Mouse (Mus musculus): ENCODE data around the gene Spon2. TPM values are rescaled to one million over a fixed set of nuclear protein-coding genes. Genes with fewer than 3 reads are reported as not detected.

Spon2 gene
- 8.9 and 11.2 TPM in 2 replicates for polyA plus RNA-seq (2012; rRNA removed)

DNA sequence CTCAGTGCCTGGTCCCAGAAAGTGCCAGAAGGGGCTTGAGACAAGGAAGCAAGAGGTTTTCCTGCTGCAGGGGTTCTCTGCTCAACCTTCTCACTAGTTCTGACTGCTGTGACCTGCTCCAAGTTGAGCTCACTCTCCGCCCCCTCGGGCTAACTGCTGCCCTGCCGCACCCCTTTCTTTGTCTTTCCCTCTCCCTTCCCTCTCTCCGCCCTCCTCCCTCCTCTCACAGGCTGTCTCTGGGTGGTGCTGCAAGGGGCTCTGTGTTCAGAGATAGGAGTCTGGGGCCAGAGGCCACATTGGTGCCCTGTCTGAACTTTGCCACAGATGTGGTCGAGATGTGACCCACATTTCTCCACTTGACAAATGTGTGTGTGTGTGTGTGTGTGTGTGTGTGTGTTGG is at the start of gene Spon2:
Gene Spon2 (minus strand): TSS at position 375 of the 400 bp plus-strand sequence.
- no peak for TF ChIP-seq POLR2A (IDR thresholded peaks at IDR 0.05; ENCODE audit: low read depth, low read length)
- TF ChIP-seq CTCF (IDR thresholded peaks at IDR 0.05; ENCODE audit: extremely low read depth, insufficient read depth, insufficient read length, insufficient replicate concordance): no peak
- H3K4me1 ChIP-seq (ENCODE audit: control insufficient read depth, insufficient read depth, insufficient read length): peaks cover 2% of the 10 kb centered on the region; the same call in 1 of the 2 replicates
- DNase-seq (ENCODE audit: low read depth in 1 of 2, low spot score in 2 of 2): no peak
- no peak within 1 kb of the TSS for H3K4me3 ChIP-seq (ENCODE audit: extremely low read depth, insufficient read depth, insufficient read length)
- 48% methylated on average over 5 of the region's 5 CpGs for WGBS
- H3K27ac ChIP-seq (ENCODE audit: insufficient read depth, low read length): 0 out of 2 replicates have a peak within 1 kb of the TSS, but pooled peaks have one; percentile 10
- H3K36me3 ChIP-seq (ENCODE audit: control insufficient read depth, insufficient read depth, low read length): no peaks in the 10 kb centered on the region
- H3K27me3 ChIP-seq (ENCODE audit: control insufficient read depth, insufficient read depth, low read length): no peaks in the 10 kb centered on the region

DNA sequence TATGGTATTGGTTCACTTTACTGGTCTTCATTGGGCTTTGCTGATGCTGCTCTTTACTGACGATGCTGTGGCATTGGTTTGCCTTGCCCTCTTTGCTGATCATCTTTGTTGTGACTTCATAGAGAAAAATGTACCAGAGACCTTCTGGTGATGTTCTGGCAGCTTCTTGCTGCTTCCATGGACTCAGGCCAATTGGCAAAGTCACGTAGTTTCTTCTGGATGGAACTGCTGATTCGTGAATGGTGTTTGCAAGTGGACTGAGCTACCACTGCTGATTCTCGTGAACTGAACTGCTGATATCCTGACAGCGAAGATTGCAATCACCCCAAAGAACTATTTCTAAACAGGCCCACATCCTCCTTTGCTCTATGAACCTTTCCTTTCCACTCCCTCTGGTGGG is 36.2 kb upstream of the Spon2 start:
- peaks cover 66% of the 10 kb centered on the region for H3K36me3 ChIP-seq (ENCODE audit: control insufficient read depth, insufficient read depth, low read length)
- H3K4me1 ChIP-seq (ENCODE audit: control insufficient read depth, insufficient read depth, insufficient read length): no peaks in the 10 kb centered on the region
- WGBS: 88% methylated on average over 5 of the region's 5 CpGs
- H3K4me3 ChIP-seq (ENCODE audit: extremely low read depth, insufficient read depth, insufficient read length): no peak overlapping the region
- TF ChIP-seq CTCF (IDR thresholded peaks at IDR 0.05; ENCODE audit: extremely low read depth, insufficient read depth, insufficient read length, insufficient replicate concordance): no peak
- no peak for TF ChIP-seq POLR2A (IDR thresholded peaks at IDR 0.05; ENCODE audit: low read depth, low read length)
- H3K27me3 ChIP-seq (ENCODE audit: control insufficient read depth, insufficient read depth, low read length): no peaks in the 10 kb centered on the region
- no peak for DNase-seq (ENCODE audit: low read depth in 1 of 2, low spot score in 2 of 2)
- H3K27ac ChIP-seq (ENCODE audit: insufficient read depth, low read length): no peak overlapping the region

DNA sequence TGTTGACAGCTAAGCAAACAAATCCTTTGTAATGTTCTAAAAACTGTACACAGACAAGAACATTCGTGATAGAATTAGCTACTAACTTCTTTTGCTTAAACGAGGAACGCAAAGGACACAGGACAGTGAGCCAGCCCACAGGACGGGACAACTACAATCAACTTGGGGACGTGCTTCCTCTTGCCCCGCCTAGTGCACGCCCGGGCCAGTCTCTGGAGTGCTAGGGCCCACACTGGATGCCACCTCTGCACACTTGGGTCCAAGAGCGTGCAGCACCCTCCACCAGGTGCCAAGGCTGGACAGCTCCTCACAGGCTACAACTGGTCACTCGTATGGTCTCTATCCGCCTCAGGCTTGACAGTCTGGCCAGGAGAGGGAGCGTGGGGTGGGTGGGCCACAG is 29.9 kb upstream of the Spon2 start:
- no peak overlapping the region for H3K27ac ChIP-seq (ENCODE audit: insufficient read depth, low read length)
- WGBS: 91% methylated on average over 12 of the region's 12 CpGs
- DNase-seq (ENCODE audit: low read depth in 1 of 2, low spot score in 2 of 2): no peak
- no peaks in the 10 kb centered on the region for H3K27me3 ChIP-seq (ENCODE audit: control insufficient read depth, insufficient read depth, low read length)
- no peak for TF ChIP-seq CTCF (IDR thresholded peaks at IDR 0.05; ENCODE audit: extremely low read depth, insufficient read depth, insufficient read length, insufficient replicate concordance)
- no peak for TF ChIP-seq POLR2A (IDR thresholded peaks at IDR 0.05; ENCODE audit: low read depth, low read length)
- no peaks in the 10 kb centered on the region for H3K4me1 ChIP-seq (ENCODE audit: control insufficient read depth, insufficient read depth, insufficient read length)
- peaks cover 48% of the 10 kb centered on the region for H3K36me3 ChIP-seq (ENCODE audit: control insufficient read depth, insufficient read depth, low read length)
- H3K4me3 ChIP-seq (ENCODE audit: extremely low read depth, insufficient read depth, insufficient read length): no peak overlapping the region

DNA sequence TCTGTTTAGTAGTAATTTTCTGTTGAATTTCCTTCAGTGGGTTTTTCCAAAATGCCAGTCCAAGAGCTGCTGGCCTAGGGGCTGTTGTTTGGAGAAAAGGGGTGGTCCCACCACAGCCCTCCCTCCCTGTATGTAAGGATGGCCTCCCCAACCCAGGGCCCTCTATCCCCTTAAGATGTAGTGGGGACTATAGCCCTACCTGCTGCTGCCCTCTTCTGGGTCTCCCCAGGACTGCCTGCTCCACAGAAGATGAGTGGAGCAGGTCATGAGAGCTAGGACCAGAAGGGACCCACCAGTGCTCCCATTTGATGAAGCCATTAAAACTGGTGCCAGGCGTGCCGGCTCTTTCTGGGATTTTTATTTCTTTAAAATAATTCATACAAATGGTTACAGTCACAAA is 29.1 kb upstream of the Spon2 start:
- no peaks in the 10 kb centered on the region for H3K4me1 ChIP-seq (ENCODE audit: control insufficient read depth, insufficient read depth, insufficient read length)
- H3K27ac ChIP-seq (ENCODE audit: insufficient read depth, low read length): no peak overlapping the region
- no peaks in the 10 kb centered on the region for H3K27me3 ChIP-seq (ENCODE audit: control insufficient read depth, insufficient read depth, low read length)
- H3K36me3 ChIP-seq (ENCODE audit: control insufficient read depth, insufficient read depth, low read length): peaks cover 43% of the 10 kb centered on the region
- WGBS: 95% methylated on average over 2 of the region's 2 CpGs
- TF ChIP-seq CTCF (IDR thresholded peaks at IDR 0.05; ENCODE audit: extremely low read depth, insufficient read depth, insufficient read length, insufficient replicate concordance) (no peak), POLR2A (IDR thresholded peaks at IDR 0.05; ENCODE audit: low read depth, low read length) (no peak)
- no peak overlapping the region for H3K4me3 ChIP-seq (ENCODE audit: extremely low read depth, insufficient read depth, insufficient read length)
- no peak for DNase-seq (ENCODE audit: low read depth in 1 of 2, low spot score in 2 of 2)

DNA sequence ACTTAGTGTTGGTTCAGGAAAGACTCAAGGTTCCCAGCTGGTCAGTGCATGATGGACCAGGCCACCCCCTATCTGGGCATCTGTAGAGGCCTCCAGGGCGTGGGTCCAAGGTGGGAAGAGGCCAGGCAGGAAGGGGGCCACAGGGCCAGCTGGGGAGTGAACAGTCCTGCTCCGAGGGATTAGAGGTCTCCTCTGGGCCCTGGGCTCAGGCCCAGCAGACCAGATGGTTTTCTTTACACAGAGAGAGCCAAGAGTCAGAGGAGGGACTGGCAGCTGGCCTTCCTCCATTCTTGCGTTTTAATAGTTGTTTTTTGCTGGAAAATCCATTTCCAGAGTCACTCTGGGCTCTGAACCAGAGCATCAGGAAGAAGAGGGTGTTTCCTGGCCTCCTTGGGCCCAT is 27.4 kb upstream of the Spon2 start:
- H3K4me1 ChIP-seq (ENCODE audit: control insufficient read depth, insufficient read depth, insufficient read length): no peaks in the 10 kb centered on the region
- H3K36me3 ChIP-seq (ENCODE audit: control insufficient read depth, insufficient read depth, low read length): peaks cover 33% of the 10 kb centered on the region
- H3K27ac ChIP-seq (ENCODE audit: insufficient read depth, low read length): no peak overlapping the region
- H3K4me3 ChIP-seq (ENCODE audit: extremely low read depth, insufficient read depth, insufficient read length): no peak overlapping the region
- H3K27me3 ChIP-seq (ENCODE audit: control insufficient read depth, insufficient read depth, low read length): no peaks in the 10 kb centered on the region
- WGBS: 89% methylated on average over 3 of the region's 3 CpGs
- DNase-seq (ENCODE audit: low read depth in 1 of 2, low spot score in 2 of 2): no peak
- no peak for TF ChIP-seq POLR2A (IDR thresholded peaks at IDR 0.05; ENCODE audit: low read depth, low read length)
- no peak for TF ChIP-seq CTCF (IDR thresholded peaks at IDR 0.05; ENCODE audit: extremely low read depth, insufficient read depth, insufficient read length, insufficient replicate concordance)

DNA sequence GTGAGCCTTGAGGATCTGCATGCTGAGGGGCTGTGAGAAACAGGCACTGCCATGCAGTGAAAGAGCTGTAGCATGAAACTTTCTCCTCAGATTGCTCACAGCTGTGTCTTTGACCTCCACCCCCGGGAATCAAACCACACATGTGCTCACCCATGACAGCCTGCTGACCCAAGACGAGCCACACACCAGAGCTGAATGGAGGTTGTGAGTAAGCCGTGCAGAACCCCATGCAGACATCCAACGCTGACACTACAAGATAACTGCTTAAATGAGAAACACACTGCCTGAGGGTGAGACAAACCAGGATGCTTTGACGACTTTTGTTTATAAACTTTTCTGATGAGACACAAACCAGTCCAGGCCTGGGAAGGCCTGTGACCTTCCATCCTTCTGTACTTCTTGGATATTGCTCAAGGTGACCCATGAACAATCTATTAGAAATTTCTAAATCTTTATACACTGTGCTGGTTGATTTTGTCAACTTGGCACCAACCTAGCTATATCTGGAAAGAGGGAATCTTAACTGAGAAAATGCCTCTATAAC is 26.2 kb upstream of the Spon2 start:
- no peak for TF ChIP-seq CTCF (IDR thresholded peaks at IDR 0.05; ENCODE audit: extremely low read depth, insufficient read depth, insufficient read length, insufficient replicate concordance)
- TF ChIP-seq POLR2A (IDR thresholded peaks at IDR 0.05; ENCODE audit: low read depth, low read length): no peak
- Histone ChIP-seq H3K27me3 (ENCODE audit: control insufficient read depth, insufficient read depth, low read length) (no peaks in the 10 kb centered on the region), H3K27ac (ENCODE audit: insufficient read depth, low read length) (no peak overlapping the region), H3K4me1 (ENCODE audit: control insufficient read depth, insufficient read depth, insufficient read length) (no peaks in the 10 kb centered on the region), H3K36me3 (ENCODE audit: control insufficient read depth, insufficient read depth, low read length) (peaks cover 20% of the 10 kb centered on the region), H3K4me3 (ENCODE audit: extremely low read depth, insufficient read depth, insufficient read length) (no peak overlapping the region)
- WGBS: 49% methylated on average over 5 of the region's 5 CpGs
- no peak for DNase-seq (ENCODE audit: low read depth in 1 of 2, low spot score in 2 of 2)

DNA sequence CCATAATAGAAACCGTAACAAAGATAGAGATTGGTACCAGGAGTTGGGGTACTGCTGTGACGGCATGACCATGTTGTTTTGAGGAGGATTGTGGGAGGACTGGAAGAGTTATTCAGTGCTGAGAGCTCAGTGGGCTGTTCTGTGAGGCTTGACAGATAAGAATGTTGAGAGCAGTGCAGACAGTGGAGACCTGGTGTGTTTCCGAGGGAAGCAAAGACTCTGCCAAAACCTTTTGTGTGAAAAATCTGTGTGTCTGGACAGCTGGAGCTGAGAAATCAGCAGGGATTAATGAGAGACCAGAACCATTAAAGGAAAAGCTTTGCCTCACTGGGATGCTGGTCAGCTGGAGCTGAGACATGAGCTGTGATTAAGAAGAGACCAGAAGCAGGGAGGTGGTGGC is 21.7 kb upstream of the Spon2 start:
- WGBS: 82% methylated on average over 3 of the region's 3 CpGs
- no peaks in the 10 kb centered on the region for H3K27me3 ChIP-seq (ENCODE audit: control insufficient read depth, insufficient read depth, low read length)
- H3K36me3 ChIP-seq (ENCODE audit: control insufficient read depth, insufficient read depth, low read length): no peaks in the 10 kb centered on the region
- no peak for DNase-seq (ENCODE audit: low read depth in 1 of 2, low spot score in 2 of 2)
- H3K4me3 ChIP-seq (ENCODE audit: extremely low read depth, insufficient read depth, insufficient read length): no peak overlapping the region
- H3K27ac ChIP-seq (ENCODE audit: insufficient read depth, low read length): no peak overlapping the region
- TF ChIP-seq POLR2A (IDR thresholded peaks at IDR 0.05; ENCODE audit: low read depth, low read length): no peak
- TF ChIP-seq CTCF (IDR thresholded peaks at IDR 0.05; ENCODE audit: extremely low read depth, insufficient read depth, insufficient read length, insufficient replicate concordance): no peak
- no peaks in the 10 kb centered on the region for H3K4me1 ChIP-seq (ENCODE audit: control insufficient read depth, insufficient read depth, insufficient read length)

All from spleen, adult 2 months (tissue).